Mouse (Mus musculus) heart, postnatal 14 days (tissue): ENCODE results near the gene Gm853. TPM values are rescaled to one million over a fixed set of nuclear protein-coding genes. Genes with fewer than 3 reads are reported as not detected.
"Not testable (repeated sequence)": the region's sequence is repeated elsewhere in the genome, so short reads cannot be mapped to it uniquely, and the experiment has no call there.

Experiments
- DNase-seq, 2 experiments: peaks; one replicate each; pipeline ENCODE4 v3.0.0; 2021 to 2022
- intact Hi-C: fragments of 180-260 bp; cut with DNase I; formaldehyde crosslinking; loops from one replicate; pipeline ENCODE4 v1.15.1; 2025
- long read RNA-seq, 2 experiments: library from polyadenylated mRNA; stranded (forward); transcript quantifications; one replicate each; pipeline ENCODE4 v2.0.0; 2021
- total RNA-seq, 2 experiments: library from RNA; stranded (reverse); gene quantifications; 2 replicates each; pipeline ENCODE4 v1.2.3; 2021

Gm853 gene
- total RNA-seq: not detected
- long read RNA-seq, experiment 1: 0 reads
- long read RNA-seq, experiment 2: 0 reads

DNA sequence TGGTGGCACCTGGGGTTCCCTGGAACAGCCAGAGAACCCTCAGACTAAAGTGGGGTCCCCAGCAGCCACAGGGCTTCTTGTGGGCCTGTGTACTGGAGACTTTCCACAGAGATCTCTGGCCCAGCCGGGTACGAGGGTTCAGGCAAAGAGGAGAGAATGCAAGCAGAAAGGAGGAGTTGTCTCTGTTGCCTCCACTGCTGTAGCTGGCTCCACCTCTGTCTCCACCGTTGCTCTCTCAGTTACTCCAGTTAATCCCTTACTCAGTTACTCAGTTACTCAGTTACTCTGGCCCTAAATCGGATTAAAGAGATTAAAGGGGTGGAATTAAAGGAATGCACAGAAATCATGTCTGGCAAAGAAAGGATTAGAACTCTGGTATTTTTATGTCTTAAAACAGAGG, at the start of gene Gm853:
Gene Gm853, minus strand, starts transcription at position 223 of the 400 bp plus-strand sequence.
- intact Hi-C loops: no loop called here
- DNase-seq: no peak

DNA sequence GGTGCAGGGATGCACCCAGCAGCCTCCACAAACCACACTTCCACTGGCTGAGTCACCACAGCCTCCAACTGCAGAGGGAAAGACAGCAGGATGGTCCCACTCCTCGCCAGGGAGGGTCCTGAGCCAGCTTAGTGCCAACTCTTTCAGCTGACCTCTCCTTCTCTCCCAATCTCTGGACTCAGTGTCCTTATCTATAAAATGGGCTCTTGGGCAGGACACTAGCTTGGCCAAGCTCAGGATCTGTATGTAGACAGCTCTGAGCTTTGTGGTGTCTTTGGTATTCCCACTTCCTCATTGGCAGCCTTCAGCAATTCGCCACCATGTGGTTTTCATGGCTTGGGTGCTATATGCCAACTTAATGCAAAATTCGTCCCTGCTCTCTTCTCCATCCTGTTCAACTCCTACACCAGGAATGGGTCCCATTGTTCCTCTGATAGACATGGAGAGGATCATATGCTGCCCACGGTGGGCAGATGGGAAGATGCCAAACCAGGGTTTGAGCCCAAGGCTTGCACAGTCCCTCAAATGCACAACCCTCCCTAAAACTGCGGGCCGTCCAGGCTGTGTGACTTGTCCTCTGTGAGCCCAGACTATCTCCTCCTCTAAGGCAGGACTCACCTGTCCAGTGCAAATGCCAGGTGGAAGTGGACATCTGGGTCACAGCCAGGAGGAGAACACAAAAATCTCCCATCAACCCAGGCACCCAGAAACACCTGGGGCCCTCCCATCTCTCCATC, 48.6 kb upstream of the Gm853 start:
- intact Hi-C loops: no loop called here
- no peak for DNase-seq

- intact Hi-C loops: no loop called here
- DNase-seq: no peak
Observed at GRCm38 (mm10) chr4:130270089-130270488, 47.9 kb upstream of the Gm853 start.

- DNase-seq: no peak
- intact Hi-C loops: no loop called here
Observed at GRCm38 (mm10) chr4:130268736-130269135, 46.5 kb upstream of the Gm853 start.

GRCm38 (mm10) chr4:130267069-130267468, 44.9 kb upstream of the Gm853 start:
- intact Hi-C loops: no loop called here
- no peak for DNase-seq

DNA sequence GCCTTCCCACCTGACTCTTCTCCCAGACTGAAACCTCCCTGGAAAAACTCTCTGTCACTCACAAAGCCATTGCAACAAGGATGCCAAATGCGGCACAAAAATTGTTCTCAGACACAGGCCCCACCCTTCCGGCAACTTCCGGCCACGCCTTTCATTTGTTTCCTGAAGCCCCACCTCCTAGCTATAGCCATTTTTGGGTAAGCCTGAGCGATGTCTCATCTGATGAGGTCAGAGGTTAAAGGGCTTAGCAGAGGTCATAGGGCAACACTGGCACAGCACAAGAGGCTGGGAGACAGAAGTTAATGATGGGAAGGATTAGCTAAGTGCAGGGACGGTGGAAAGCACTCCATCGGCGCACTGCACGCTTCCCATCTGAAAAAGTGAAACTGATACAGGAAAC, 44.4 kb upstream of the Gm853 start:
- peak in 1 of 2 experiments; percentile 6 for DNase-seq
- intact Hi-C loops: no loop called here

GRCm38 (mm10) chr4:130264698-130265349, 42.6 kb upstream of the Gm853 start:
- peak; percentile 57 to 78 for DNase-seq
- intact Hi-C loops: loop anchor here (1.0 kb wide), 1 partner anchor 27 kb away; no protein-coding TSS in a partner anchor

DNA sequence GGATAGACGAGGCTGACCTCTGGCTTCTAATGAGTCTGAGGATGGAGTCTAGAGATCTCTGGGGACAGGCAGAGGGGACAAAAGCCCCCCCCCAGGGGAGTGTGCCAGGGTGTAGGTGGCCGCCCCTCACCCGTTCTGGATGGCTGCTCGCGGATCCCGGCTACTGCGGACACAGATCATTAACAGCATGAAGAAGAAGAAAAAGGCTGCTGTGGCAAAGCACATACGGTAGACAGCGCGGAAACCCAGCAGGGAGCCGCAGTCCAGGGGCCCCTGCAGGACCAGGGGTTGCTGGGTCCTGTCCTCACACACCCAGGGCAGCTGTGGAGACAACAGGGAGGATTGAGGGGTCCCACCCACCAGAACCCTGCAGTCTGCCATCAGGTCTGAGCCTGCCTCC, 41.9 kb upstream of the Gm853 start:
- intact Hi-C loops: loop anchor here (1.0 kb wide), 1 partner anchor 28 kb away; no protein-coding TSS in a partner anchor
- DNase-seq: no peak

DNA sequence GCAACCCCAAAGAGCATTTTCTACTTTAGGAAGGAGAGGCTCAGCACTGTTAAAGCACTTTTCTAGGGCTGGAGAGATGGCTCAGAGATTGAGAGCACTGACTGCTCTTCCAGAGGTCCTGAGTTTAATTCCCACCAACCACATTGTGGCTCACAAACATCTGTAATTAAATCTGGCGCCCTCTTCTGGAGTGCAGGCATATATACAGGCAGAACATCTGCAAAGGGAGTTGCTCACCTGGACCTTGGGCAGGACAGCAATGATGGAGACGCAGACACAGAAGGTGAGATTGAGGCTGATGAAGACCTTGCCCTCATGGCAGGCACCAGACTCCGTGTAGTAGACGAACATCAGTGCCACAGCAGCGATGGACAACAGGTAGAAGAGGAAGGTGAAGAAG, 38.2 kb upstream of the Gm853 start:
- no peak for DNase-seq
- intact Hi-C loops: no loop called here

DNA sequence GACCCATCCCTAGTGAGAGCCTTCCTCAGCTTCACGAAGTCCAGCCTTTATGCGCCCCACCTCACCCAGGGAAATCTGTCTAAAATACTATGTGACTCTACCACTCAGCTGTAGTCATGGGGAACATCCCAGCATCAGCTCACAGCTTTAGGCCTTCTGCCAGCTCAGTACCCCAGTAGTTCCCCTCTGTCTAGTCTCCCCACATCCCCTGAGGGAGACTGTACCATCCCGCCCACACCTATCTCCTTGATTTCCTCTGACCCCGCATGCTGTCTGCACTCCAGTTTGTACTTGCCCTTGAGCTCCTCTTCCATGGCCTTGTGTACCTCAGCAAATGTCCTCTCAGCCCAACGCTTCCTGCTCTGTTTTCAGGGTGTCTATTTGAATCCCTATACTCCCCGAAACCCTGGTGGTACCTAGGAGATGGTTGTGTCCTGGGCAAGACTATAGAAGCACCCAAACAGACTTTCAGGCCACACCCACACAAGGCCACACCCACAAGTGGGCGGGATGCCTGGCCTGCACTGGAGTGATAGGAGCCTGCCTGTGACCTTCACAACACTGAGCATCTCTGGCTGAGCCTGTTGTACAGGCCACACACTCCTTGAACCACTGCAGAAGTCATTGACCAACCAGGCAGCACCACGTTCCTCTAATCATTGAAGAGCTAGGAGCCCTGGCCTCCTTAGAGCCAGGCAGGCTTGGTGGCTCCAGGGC, 30.4 kb upstream of the Gm853 start:
- peak in 1 of 2 experiments; percentile 13 for DNase-seq
- intact Hi-C loops: loop anchor here (5.0 kb wide), 1 partner anchor 115 kb away; the partner anchor contains the start of gene Hcrtr1

DNA sequence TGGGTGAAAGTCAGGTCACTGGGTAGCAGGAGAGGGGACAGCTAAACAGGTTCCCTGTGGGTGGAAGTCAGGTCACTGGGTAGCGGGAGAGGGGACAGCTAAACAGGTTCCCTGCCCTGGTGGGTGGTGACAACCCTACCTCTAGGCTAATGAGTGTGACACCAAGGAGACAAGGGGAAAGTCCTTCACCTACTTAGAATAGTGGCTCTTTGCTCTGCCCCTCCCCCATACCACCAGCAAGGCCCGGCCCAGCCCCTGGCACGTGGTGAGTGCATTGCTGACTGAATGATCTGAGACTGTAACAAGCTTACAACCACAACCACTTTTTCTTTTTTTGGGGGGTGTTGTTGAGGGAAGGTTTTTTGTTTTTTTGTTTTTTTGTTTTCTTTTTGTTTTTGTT, 29.6 kb upstream of the Gm853 start:
- intact Hi-C loops: loop anchor here (5.0 kb wide), 1 partner anchor 114 kb away; the partner anchor contains the start of gene Hcrtr1
- no peak for DNase-seq

GRCm38 (mm10) chr4:130251172-130251705, 29.0 kb upstream of the Gm853 start:
- intact Hi-C loops: loop anchor here (5.0 kb wide), 1 partner anchor 114 kb away; the partner anchor contains the start of gene Hcrtr1
- no peak for DNase-seq

- no peak for DNase-seq
- intact Hi-C loops: loop anchor here (10.0 kb wide), 1 partner anchor 294 kb away; no protein-coding TSS in a partner anchor
Observed at GRCm38 (mm10) chr4:130248636-130249035, 26.4 kb upstream of the Gm853 start.

DNA sequence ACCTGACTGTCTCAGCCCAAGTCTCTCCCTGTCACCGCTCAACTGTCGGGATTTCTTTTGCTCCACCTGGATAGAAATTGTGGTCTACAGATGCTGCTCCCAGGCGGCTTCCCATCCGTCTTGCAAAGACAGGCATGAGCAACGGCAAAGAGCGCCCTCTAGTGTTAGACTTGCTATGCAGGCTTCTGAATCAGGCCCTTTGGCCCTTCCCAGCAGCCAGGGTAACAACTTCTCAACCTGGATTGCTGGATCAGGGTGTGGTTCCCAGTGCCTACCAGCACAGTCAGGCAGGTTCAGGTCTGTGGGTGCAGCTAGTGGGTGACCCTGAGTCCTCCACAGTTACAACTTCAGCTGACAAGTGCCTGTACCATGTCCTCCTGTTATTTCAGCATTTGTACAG, 23.9 kb upstream of the Gm853 start:
- intact Hi-C loops: loop anchor here (1.0 to 10.0 kb wide), 2 partner anchors 47 to 291 kb away; no protein-coding TSS in a partner anchor
- DNase-seq: peak; percentile 69 to 85

- DNase-seq: no peak
- intact Hi-C loops: loop anchor here (10.0 kb wide), 1 partner anchor 290 kb away; no protein-coding TSS in a partner anchor
Observed at GRCm38 (mm10) chr4:130244749-130245148, 22.5 kb upstream of the Gm853 start.

DNA sequence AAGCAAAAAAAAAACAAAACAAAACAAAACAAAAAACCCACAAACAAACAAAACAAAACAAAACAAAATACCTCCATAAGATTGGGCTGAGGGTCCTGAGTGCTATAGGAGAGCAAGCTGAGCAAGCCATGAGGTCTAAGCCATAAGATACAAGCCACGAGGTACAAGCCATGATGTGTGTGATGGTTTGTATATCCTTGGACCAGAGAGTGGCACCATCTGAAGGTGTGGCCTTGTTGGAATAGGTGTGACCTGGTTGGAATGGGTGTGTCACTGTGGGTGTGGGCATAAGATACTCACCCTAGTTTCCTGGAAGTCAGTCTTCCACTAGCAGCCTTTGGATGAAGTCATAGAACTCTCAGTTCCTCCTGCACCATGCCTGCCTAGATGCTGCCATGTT, 21.4 kb upstream of the Gm853 start:
- DNase-seq: not testable (repeated sequence)
- intact Hi-C loops: loop anchor here (10.0 kb wide), 1 partner anchor 289 kb away; no protein-coding TSS in a partner anchor

DNA sequence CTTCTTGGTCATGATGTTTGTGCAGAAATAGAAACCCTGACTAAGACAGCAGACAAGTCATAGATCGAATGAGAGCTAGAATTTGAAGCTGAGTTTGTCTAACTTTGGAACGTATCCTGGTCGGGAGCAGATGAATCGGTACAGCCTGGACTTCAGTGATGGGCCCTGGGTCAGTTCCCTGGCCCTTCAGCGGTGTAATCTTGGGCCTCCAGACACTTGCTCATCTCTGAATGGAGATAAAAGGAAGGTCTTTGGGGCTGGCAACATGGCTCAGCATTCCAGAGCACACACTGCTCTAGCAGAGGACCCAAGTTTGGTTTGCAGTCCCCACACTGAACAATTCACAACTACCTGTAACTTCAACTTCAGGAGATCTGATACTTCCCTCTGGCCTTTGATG, 20.8 kb upstream of the Gm853 start:
- no peak for DNase-seq
- intact Hi-C loops: loop anchor here (10.0 kb wide), 1 partner anchor 288 kb away; no protein-coding TSS in a partner anchor

GRCm38 (mm10) chr4:130240695-130241094, 18.5 kb upstream of the Gm853 start:
- intact Hi-C loops: loop anchor here (10.0 kb wide), 1 partner anchor 286 kb away; no protein-coding TSS in a partner anchor
- no peak for DNase-seq

DNA sequence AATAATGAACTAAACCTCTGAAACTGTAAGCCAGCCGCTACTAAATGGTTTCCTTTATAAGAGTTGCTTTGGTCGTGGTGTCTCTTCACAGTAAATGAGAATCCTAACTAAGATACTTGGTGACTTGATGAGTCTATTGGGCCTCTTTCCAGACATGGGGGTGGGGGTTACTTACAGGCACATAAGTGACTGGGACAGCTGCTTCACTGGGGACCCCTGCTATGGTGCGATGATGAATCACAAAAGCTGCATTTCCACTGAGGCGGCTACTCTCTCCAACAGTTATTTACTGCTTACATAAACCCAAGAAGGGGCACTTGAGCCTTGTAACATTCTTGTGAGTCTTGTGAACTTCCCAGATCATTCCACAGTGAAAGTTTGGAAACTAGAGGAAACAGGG, 15.4 kb upstream of the Gm853 start:
- no peak for DNase-seq
- intact Hi-C loops: no loop called here

DNA sequence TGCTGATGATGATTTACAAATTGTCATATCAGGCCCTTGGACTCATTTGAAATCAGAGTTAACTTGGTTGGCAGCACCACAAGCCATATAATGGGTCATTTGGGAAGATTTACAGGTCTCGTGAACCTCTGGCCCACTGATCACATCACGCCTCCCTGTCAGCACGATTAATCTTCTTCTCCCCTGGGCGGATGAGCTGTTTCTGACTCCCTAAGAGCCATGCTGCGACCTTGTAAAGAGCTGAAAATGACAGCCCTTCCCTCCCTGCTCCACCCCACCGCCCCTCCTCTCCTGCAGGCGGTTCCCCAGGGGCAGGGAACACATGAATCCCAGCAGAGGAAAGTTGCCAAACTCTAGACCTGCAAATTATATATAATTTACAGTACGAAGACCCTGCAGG, 14.2 kb upstream of the Gm853 start:
- intact Hi-C loops: no loop called here
- DNase-seq: no peak
